Mouse (Mus musculus) MEL (cell line): ENCODE measurements around the gene Eef1a2. TPM values are rescaled to one million over a fixed set of nuclear protein-coding genes. Genes with fewer than 3 reads are reported as not detected.

ENCODE experiments used
- DNase-seq: peaks from one replicate; pipeline ENCODE4 v3.0.0; 2011; ENCODE audit warnings: low read depth, low spot score
- H3K27ac ChIP-seq: 2 replicates; pipeline ENCODE4 v1.5.1; 2012; ENCODE audit warnings: low read depth, mild to moderate bottlenecking, control low read depth, low read length, moderate library complexity; ENCODE audit not compliant: control insufficient read depth
- H3K27me3 ChIP-seq, 2 experiments: fragments of 150-350 bp in 1 of 2; sonication (generic) in 1 of 2; 2 replicates each; pipeline ENCODE4 v1.6.1; 2012; ENCODE audit warnings: low read length in 2 of 2, mild to moderate bottlenecking in 2 of 2, improper control_type of control experiment in 1 of 2, moderate library complexity in 1 of 2; ENCODE audit not compliant: insufficient read depth in 2 of 2, control insufficient read depth in 1 of 2
- H3K36me3 ChIP-seq, 2 experiments: 2 replicates each; pipeline ENCODE4 v1.6.1; 2012 to 2014; ENCODE audit warnings: low read length in 2 of 2, improper control_type of control experiment in 1 of 2, inconsistent platforms in 1 of 2, mild to moderate bottlenecking in 1 of 2; ENCODE audit not compliant: insufficient read depth in 2 of 2, control insufficient read depth in 1 of 2
- H3K4me1 ChIP-seq, 2 experiments: fragments of 150-350 bp in 1 of 2; sonication (generic) in 1 of 2; 2 replicates each; pipeline ENCODE4 v1.6.1; 2012; ENCODE audit warnings: low read length in 2 of 2, improper control_type of control experiment in 1 of 2, mild to moderate bottlenecking in 1 of 2; ENCODE audit not compliant: insufficient read depth in 2 of 2, control insufficient read depth in 1 of 2
- H3K4me3 ChIP-seq, 2 experiments: fragments of 150-350 bp in 1 of 2; sonication (generic) in 1 of 2; 2 replicates each; pipeline ENCODE4 v1.5.1; 2012; ENCODE audit warnings: low read depth in 2 of 2, low read length in 2 of 2, mild to moderate bottlenecking in 2 of 2, moderate library complexity in 2 of 2, control low read depth in 1 of 2, improper control_type of control experiment in 1 of 2; ENCODE audit not compliant: control insufficient read depth in 1 of 2, insufficient read depth in 1 of 2
- H3K79me2 ChIP-seq: 2 replicates; pipeline ENCODE4 v1.6.1; 2012; ENCODE audit warnings: mild to moderate bottlenecking, low read length, moderate library complexity; ENCODE audit not compliant: control insufficient read depth, poor library complexity, insufficient read depth
- H3K9ac ChIP-seq: 2 replicates; pipeline ENCODE4 v1.6.1; 2012; ENCODE audit warnings: low read depth, mild to moderate bottlenecking, control low read depth, low read length, moderate library complexity; ENCODE audit not compliant: control insufficient read depth, poor library complexity, severe bottlenecking
- H3K9me3 ChIP-seq: fragments of 150-350 bp; sonication (generic); replicated peaks from 2 replicates; pipeline ENCODE4 v1.6.1; 2012; ENCODE audit warnings: mild to moderate bottlenecking, low read length, improper control_type of control experiment, moderate library complexity; ENCODE audit not compliant: insufficient read depth
- BHLHE40 ChIP-seq: IDR thresholded peaks from 2 replicates; pipeline ENCODE4 v1.6.1; 2012; ENCODE audit warnings: low read depth, mild to moderate bottlenecking, inconsistent platforms, low read length, improper control_type of control experiment, borderline replicate concordance
- CTCF ChIP-seq, 3 experiments: IDR thresholded peaks in 2 of 3; conservative IDR thresholded peaks in 1 of 3; 2 replicates each; pipeline ENCODE4 v1.5.1; 2011 to 2012; ENCODE audit warnings: low read length in 3 of 3, low read depth in 2 of 3, mild to moderate bottlenecking in 2 of 3, improper control_type of control experiment in 1 of 3, inconsistent platforms in 1 of 3, mixed read lengths in 1 of 3, moderate library complexity in 1 of 3; ENCODE audit not compliant: control insufficient read depth in 1 of 3, insufficient read depth in 1 of 3, poor library complexity in 1 of 3, severe bottlenecking in 1 of 3
- E2F4 ChIP-seq: IDR thresholded peaks from 2 replicates; pipeline ENCODE4 v1.6.1; 2011; ENCODE audit warnings: low read depth, low read length, improper control_type of control experiment, borderline replicate concordance
- EP300 ChIP-seq, 2 experiments: IDR thresholded peaks; 2 replicates each; pipeline ENCODE4 v1.6.1; 2011; ENCODE audit warnings: improper control_type of control experiment in 2 of 2, low read length in 2 of 2, low read depth in 1 of 2, mild to moderate bottlenecking in 1 of 2
- GABPA ChIP-seq: IDR thresholded peaks from 2 replicates; pipeline ENCODE4 v1.6.1; 2012; ENCODE audit warnings: low read depth, mild to moderate bottlenecking, inconsistent platforms, low read length, improper control_type of control experiment, moderate library complexity
- HCFC1 ChIP-seq: IDR thresholded peaks from 2 replicates; pipeline ENCODE4 v1.6.1; 2012; ENCODE audit warnings: low read depth, mild to moderate bottlenecking, inconsistent platforms, low read length, improper control_type of control experiment, moderate library complexity
- JUND ChIP-seq: IDR thresholded peaks from 2 replicates; pipeline ENCODE4 v1.6.1; 2011; ENCODE audit warnings: low read depth, mild to moderate bottlenecking, improper control_type of control experiment, low read length
- MAX ChIP-seq: IDR thresholded peaks from 2 replicates; pipeline ENCODE4 v1.6.1; 2011; ENCODE audit warnings: low read length, improper control_type of control experiment
- MAZ ChIP-seq: IDR thresholded peaks from 2 replicates; pipeline ENCODE4 v1.6.1; 2012; ENCODE audit warnings: low read depth, mild to moderate bottlenecking, inconsistent platforms, low read length, improper control_type of control experiment
- MYB ChIP-seq: IDR thresholded peaks from 2 replicates; pipeline ENCODE4 v1.6.1; 2011; ENCODE audit warnings: mild to moderate bottlenecking, low read depth, low read length, improper control_type of control experiment
- POLR2A ChIP-seq, 2 experiments: IDR thresholded peaks; 2 replicates each; pipeline ENCODE4 v1.6.1; 2011 to 2012; ENCODE audit warnings: low read length in 2 of 2, mild to moderate bottlenecking in 2 of 2, control low read depth in 1 of 2, improper control_type of control experiment in 1 of 2, low read depth in 1 of 2, moderate library complexity in 1 of 2; ENCODE audit not compliant: control insufficient read depth in 1 of 2, insufficient read depth in 1 of 2, poor library complexity in 1 of 2
- POLR2AphosphoS2 ChIP-seq: IDR thresholded peaks from 2 replicates; pipeline ENCODE4 v1.6.1; 2011; ENCODE audit warnings: low read length, improper control_type of control experiment
- RCOR1 ChIP-seq: IDR thresholded peaks from 2 replicates; pipeline ENCODE4 v1.6.1; 2012; ENCODE audit warnings: low read depth, mild to moderate bottlenecking, inconsistent platforms, low read length, improper control_type of control experiment
- SMC3 ChIP-seq: IDR thresholded peaks from 2 replicates; pipeline ENCODE4 v1.6.1; 2011; ENCODE audit warnings: low read depth, low read length, improper control_type of control experiment
- TAL1 ChIP-seq: IDR thresholded peaks from 2 replicates; pipeline ENCODE4 v1.6.1; 2012; ENCODE audit warnings: mild to moderate bottlenecking, inconsistent platforms, low read length, moderate library complexity, mixed read lengths
- TBP ChIP-seq: IDR thresholded peaks from 2 replicates; pipeline ENCODE4 v1.8.0; 2011; ENCODE audit warnings: low read depth, low read length, improper control_type of control experiment
- TCF12 ChIP-seq: IDR thresholded peaks from 2 replicates; pipeline ENCODE4 v1.6.1; 2014; ENCODE audit warnings: low read depth, mild to moderate bottlenecking, inconsistent platforms, low read length, improper control_type of control experiment, moderate library complexity
- USF1 ChIP-seq: IDR thresholded peaks from 2 replicates; pipeline ENCODE4 v1.6.1; 2014; ENCODE audit warnings: low read depth, mild to moderate bottlenecking, inconsistent platforms, low read length, improper control_type of control experiment, moderate library complexity
- USF2 ChIP-seq, 2 experiments: IDR thresholded peaks; 2 replicates each; pipeline ENCODE4 v1.6.1; 2011 to 2012; ENCODE audit warnings: improper control_type of control experiment in 2 of 2, low read length in 2 of 2, borderline replicate concordance in 1 of 2, inconsistent platforms in 1 of 2, low read depth in 1 of 2, mild to moderate bottlenecking in 1 of 2; ENCODE audit not compliant: insufficient read depth in 1 of 2
- ZC3H11A ChIP-seq: IDR thresholded peaks from 2 replicates; pipeline ENCODE4 v1.6.1; 2012; ENCODE audit warnings: low read depth, mild to moderate bottlenecking, inconsistent platforms, low read length, improper control_type of control experiment
- ZKSCAN1 ChIP-seq: IDR thresholded peaks from 2 replicates; pipeline ENCODE4 v1.6.1; 2012; ENCODE audit warnings: low read depth, mild to moderate bottlenecking, inconsistent platforms, low read length, improper control_type of control experiment, moderate library complexity
- ZNF384 ChIP-seq: IDR thresholded peaks from 2 replicates; pipeline ENCODE4 v1.6.1; 2012; ENCODE audit warnings: low read depth, mild to moderate bottlenecking, inconsistent platforms, low read length, improper control_type of control experiment
- polyA plus RNA-seq, 2 experiments: library from polyadenylated mRNA; stranded (reverse) in 1 of 2; unstranded in 1 of 2; fragments of >175 nt in 1 of 2; fragments of >200 nt in 1 of 2; gene quantifications; 2 replicates each; pipeline versions ENCODE4 v1.2.1 to v1.2.4; 2012; ENCODE audit warnings: low replicate concordance in 2 of 2, low read depth in 1 of 2; ENCODE audit not compliant: insufficient read length in 2 of 2, insufficient read depth in 1 of 2, missing spikeins in 1 of 2
- total RNA-seq: library from RNA; depleted of rRNA; stranded (reverse); fragments of 300-350 nt; gene quantifications from 2 replicates; pipeline ENCODE4 v1.2.3, GENCODE M21; 2012

The Eef1a2 gene
- total and polyA plus RNA-seq, 3 experiments, result not detected

DNA sequence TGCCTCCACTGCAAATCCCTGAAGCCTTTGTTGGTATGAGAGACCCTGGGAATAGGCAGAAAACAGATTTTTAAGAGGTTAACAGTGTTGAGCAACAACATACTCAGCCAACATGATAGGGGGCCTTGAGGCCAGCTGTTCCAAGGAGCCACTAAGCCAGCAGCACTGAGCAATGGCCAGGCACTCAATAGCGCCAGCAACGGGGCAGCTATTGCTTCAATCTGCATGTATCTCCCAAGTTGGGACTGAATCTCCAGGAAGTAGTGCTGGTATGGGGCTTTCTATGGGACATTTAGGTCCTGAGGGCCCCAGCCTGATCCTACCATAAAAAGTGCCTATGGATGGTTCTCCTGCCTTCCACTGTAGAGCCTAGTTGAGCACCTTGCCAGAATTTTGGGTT is 1.7 kb upstream of the Eef1a2 start:
- H3K4me1 ChIP-seq, result no peaks in the 10 kb centered on the region
- no peak for DNase-seq
- no peaks in the 10 kb centered on the region for H3K79me2 ChIP-seq
- no peaks in the 10 kb centered on the region for H3K9me3 ChIP-seq
- no peak for TF ChIP-seq TCF12
- no peak for TF ChIP-seq MAX
- no peak for TF ChIP-seq JUND
- TF ChIP-seq TAL1, result no peak
- TF ChIP-seq POLR2A (IDR thresholded peaks at IDR 0.05; ENCODE audit: control insufficient read depth in 1 of 2, insufficient read depth in 1 of 2, low read depth in 1 of 2, low read length in 2 of 2, poor library complexity in 1 of 2), result no peak
- no peak for TF ChIP-seq SMC3
- no peak overlapping the region for H3K9ac ChIP-seq
- peaks cover 0 to 2% of the 10 kb centered on the region in 2 experiments; a peak in 1 of 4 replicates for H3K27me3 ChIP-seq
- no peaks in the 10 kb centered on the region for H3K36me3 ChIP-seq
- no peak overlapping the region for H3K27ac ChIP-seq
- H3K4me3 ChIP-seq, result no peak overlapping the region

DNA sequence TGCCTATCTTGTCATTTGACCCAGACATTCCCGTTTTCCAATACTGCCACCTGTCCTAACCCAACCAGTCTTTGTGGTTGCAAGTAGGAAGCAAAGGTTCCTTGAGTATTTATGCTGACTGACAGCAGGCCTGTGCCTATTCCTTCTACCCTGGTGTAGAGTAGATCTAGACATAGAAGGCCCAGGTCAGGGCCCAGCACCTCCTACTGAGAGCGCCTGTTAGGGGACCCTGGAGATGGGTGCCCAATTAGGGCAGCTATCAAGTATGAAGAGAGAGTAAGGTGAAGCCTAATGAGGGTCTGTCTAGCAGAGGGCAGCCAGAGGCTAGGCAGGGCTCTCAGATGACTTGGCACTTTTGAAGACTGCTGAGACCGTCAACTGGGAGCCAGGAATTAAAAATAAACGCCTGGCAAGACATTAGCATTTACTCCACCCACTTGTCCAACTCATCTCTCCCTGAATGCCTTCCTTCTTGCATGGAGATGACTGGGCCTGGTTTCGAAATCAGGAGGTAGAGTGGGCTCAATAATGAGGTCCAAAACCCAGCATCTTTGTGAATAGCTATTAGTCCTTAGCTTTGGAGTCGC is 995 bp upstream of the Eef1a2 start:
- peaks cover 0 to 2% of the 10 kb centered on the region in 2 experiments; a peak in 1 of 4 replicates for H3K27me3 ChIP-seq
- H3K9ac ChIP-seq, result no peak overlapping the region
- DNase-seq, result no peak
- H3K36me3 ChIP-seq, result no peaks in the 10 kb centered on the region
- no peak overlapping the region for H3K4me3 ChIP-seq
- no peak overlapping the region for H3K27ac ChIP-seq
- no peaks in the 10 kb centered on the region for H3K79me2 ChIP-seq
- no peaks in the 10 kb centered on the region for H3K9me3 ChIP-seq
- TF ChIP-seq CTCF (IDR thresholded peaks at IDR 0.05 in 2 of 3, conservative IDR thresholded peaks at IDR 0.05 in 1 of 3; ENCODE audit: control insufficient read depth in 1 of 3, insufficient read depth in 1 of 3, low read depth in 2 of 3, low read length in 3 of 3, poor library complexity in 1 of 3, severe bottlenecking in 1 of 3), result no peak
- no peak for TF ChIP-seq ZC3H11A
- no peak for TF ChIP-seq BHLHE40
- no peaks in the 10 kb centered on the region for H3K4me1 ChIP-seq

DNA sequence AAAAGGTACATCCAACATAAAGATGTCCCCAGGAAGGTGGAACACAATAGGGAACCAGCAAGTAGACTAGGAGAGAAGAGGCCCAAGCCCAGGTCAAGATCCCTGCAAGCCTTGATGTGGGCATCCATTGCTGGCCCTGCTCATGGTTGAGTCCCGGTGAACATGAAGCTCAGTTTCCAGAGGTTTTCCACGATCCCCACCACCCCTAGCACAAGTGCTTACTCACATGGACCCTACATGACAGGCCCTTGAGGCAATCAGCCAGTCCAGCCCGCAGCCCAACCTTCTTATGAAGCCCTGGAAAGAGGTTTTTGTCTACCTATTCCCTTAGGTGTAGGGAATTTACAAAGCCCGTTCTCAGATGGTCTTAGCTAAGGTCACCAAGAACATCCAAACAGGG is 366 bp upstream of the Eef1a2 start:
- no peak overlapping the region for H3K4me3 ChIP-seq
- no peak overlapping the region for H3K27ac ChIP-seq
- no peaks in the 10 kb centered on the region for H3K4me1 ChIP-seq
- no peak overlapping the region for H3K9ac ChIP-seq
- no peak for DNase-seq
- H3K36me3 ChIP-seq, result no peaks in the 10 kb centered on the region
- H3K79me2 ChIP-seq, result no peaks in the 10 kb centered on the region
- peaks cover 0 to 2% of the 10 kb centered on the region in 2 experiments; a peak in 1 of 4 replicates for H3K27me3 ChIP-seq
- H3K9me3 ChIP-seq, result no peaks in the 10 kb centered on the region
- TF ChIP-seq MAZ, result no peak
- TF ChIP-seq HCFC1, result no peak
- no peak for TF ChIP-seq USF1
- TF ChIP-seq ZKSCAN1, result no peak
- TF ChIP-seq RCOR1, result no peak
- no peak for TF ChIP-seq MYB
- no peak for TF ChIP-seq EP300 (IDR thresholded peaks at IDR 0.05; ENCODE audit: low read depth in 1 of 2, low read length in 2 of 2)
- TF ChIP-seq USF2 (IDR thresholded peaks at IDR 0.05; ENCODE audit: borderline replicate concordance in 1 of 2, insufficient read depth in 1 of 2, low read depth in 1 of 2, low read length in 2 of 2), result no peak
- no peak for TF ChIP-seq TBP
- no peak for TF ChIP-seq ZNF384
- TF ChIP-seq POLR2AphosphoS2, result no peak
- no peak for TF ChIP-seq GABPA
- TF ChIP-seq E2F4, result no peak
